Mouse (Mus musculus): ENCODE measurements around the gene Tnik. TPM values are rescaled to one million over a fixed set of nuclear protein-coding genes. Genes with fewer than 3 reads are reported as not detected.

Gene Tnik
- polyA plus RNA-seq, 1 experiment from 2014 or later, result 7.1 TPM

DNA sequence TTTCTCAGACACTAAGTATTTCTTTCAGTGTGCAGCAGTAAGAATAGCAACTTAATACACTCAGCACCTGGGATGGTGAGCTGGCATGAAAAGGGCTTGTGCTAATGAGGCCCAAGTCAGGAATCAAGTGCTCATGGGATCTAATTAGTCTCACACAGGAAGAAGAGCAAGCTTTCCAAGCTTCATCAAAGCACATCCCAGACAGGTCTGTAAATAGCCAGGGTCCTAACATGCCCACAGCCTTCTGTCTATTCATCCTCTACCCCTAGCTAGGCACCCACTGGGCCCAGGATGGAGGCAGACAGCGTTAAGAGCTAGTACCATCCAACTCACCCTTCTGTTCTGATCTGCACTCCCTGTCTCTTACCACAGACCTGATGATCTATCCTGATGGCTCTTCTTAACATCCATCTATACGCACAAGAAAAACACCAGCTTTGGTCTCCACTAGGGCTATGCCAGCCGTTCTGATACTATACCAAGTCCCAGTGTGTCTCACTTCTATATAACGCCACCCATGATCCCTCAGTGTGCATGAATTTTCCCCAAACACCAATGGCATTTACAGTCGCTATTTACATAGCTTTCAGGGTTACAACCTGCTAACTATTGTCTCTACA lies 354.1 kb downstream of the Tnik start:
- no peaks in the 10 kb centered on the region for H3K9me3 ChIP-seq
- H3K4me1 ChIP-seq, result no peaks in the 10 kb centered on the region
- no peaks in the 10 kb centered on the region for H3K27me3 ChIP-seq
- no peak overlapping the region for H3K27ac ChIP-seq
- no peak overlapping the region for H3K9ac ChIP-seq
- no peak overlapping the region for H3K4me3 ChIP-seq
- no peaks in the 10 kb centered on the region for H3K36me3 ChIP-seq
- no peak overlapping the region for H3K4me2 ChIP-seq
- no peak for ATAC-seq (ENCODE audit: insufficient number of reproducible peaks, low FRiP score, low TSS enrichment, low read depth)
- 84% methylated on average over 5 of the region's 5 CpGs for WGBS

DNA sequence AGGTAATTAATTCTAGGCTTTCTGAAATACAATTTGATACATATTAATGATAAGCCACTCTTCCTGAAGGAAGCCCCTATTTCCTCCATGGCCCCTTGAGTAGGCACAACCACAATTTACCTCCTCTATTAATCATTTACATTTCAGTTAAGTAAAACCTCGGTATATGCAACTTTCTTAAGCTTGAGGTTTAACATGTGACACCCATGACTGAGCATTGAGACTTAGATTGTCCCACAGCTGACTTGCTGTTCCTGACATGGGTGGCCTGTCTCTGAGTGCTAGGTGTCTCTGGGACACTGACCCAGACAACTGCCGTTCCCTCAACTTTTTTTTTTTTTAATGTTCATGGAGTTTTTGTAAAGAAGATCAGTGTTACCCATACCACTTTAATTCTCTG lies 358.8 kb downstream of the Tnik start:
- Histone ChIP-seq H3K4me1 (no peaks in the 10 kb centered on the region), H3K4me2 (no peak overlapping the region), H3K9ac (no peak overlapping the region), H3K4me3 (no peak overlapping the region), H3K9me3 (no peaks in the 10 kb centered on the region), H3K36me3 (no peaks in the 10 kb centered on the region), H3K27ac (no peak overlapping the region), H3K27me3 (no peaks in the 10 kb centered on the region)
- whole genome bisulfite sequencing, result 73% methylated on average over 2 of the region's 2 CpGs
- no peak for ATAC-seq (ENCODE audit: insufficient number of reproducible peaks, low FRiP score, low TSS enrichment, low read depth)

DNA sequence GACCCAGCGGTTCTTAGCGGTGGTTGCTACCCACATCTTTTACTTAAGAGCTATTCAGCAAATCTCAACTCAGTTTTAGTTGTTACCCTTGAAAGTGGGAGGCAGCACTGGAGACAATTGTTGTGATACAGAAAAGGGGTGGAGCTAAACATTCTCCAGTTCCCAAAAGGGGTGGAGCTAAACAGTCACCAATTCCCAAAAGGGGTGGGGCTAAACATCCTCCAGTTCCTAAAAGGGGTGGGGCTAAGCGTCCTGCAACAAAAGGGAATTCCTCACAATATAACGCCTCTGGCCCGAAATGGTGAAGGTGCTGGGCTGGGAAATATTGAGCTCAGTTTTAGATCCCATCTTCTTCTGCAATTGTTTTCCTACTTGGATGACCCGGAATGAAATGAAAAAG lies 363.8 kb downstream of the Tnik start:
- H3K36me3 ChIP-seq, result no peaks in the 10 kb centered on the region

DNA sequence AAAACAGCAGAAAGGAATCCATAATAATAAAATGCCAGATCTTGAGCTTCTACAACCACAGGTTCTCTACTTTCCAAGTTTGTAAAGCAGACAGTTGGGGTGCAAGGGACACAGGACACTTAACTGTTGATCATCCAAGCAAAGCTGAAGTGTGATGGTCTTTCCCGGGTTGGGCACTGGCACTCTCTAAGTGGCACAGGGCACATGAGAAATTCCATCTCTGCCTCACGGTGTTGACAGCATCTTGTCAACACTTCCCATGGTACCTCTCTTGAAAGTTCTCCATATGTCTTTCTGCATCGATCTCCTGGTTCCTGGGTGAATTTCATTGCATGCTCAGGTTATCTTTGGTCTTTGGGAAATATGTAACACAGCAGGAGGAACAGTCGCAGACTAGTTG lies 373.8 kb downstream of the Tnik start:
- H3K27me3 ChIP-seq, result no peaks in the 10 kb centered on the region
- H3K9ac ChIP-seq, result no peak overlapping the region
- H3K4me3 ChIP-seq, result no peak overlapping the region
- H3K27ac ChIP-seq, result no peak overlapping the region
- H3K36me3 ChIP-seq, result no peaks in the 10 kb centered on the region
- 84% methylated on average over 4 of the region's 4 CpGs for WGBS
- no peaks in the 10 kb centered on the region for H3K4me1 ChIP-seq
- no peaks in the 10 kb centered on the region for H3K9me3 ChIP-seq
- no peak overlapping the region for H3K4me2 ChIP-seq
- no peak for ATAC-seq (ENCODE audit: insufficient number of reproducible peaks, low FRiP score, low TSS enrichment, low read depth)

More for the DNA sequence above, 363.8 kb downstream of the Tnik start:
- Histone ChIP-seq H3K4me1 (no peaks in the 10 kb centered on the region), H3K4me2 (no peak overlapping the region), H3K27me3 (no peaks in the 10 kb centered on the region), H3K9me3 (no peaks in the 10 kb centered on the region), H3K27ac (no peak overlapping the region), H3K9ac (no peak overlapping the region), H3K4me3 (no peak overlapping the region)
- ATAC-seq (ENCODE audit: insufficient number of reproducible peaks, low FRiP score, low TSS enrichment, low read depth), result no peak
- 87% methylated on average over 6 of the region's 6 CpGs for WGBS

DNA sequence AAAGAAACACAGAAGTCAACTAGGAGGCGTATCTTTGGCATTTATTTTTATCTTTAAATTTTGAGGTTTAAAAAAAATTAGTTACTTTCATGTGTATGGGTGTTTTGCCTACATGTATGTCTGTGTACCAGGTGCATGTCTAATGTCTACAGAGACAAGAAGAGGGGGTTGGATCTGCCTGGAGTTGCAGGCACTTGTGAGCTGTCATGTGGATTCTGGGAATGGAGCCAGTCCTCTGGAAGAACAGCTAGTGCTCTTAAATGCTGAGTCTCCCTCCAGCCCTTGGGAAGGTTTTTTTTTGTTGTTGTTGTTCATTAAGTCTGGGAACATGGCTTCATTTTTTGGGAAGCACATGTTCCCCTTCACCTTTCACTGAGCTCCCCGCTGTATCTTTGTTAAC lies 375.9 kb downstream of the Tnik start:
- 70% methylated on average over 2 of the region's 2 CpGs for WGBS
- Histone ChIP-seq H3K9me3 (no peaks in the 10 kb centered on the region), H3K27me3 (no peaks in the 10 kb centered on the region), H3K4me2 (no peak overlapping the region), H3K4me1 (no peaks in the 10 kb centered on the region), H3K36me3 (no peaks in the 10 kb centered on the region), H3K27ac (no peak overlapping the region), H3K4me3 (no peak overlapping the region), H3K9ac (no peak overlapping the region)
- no peak for ATAC-seq (ENCODE audit: insufficient number of reproducible peaks, low FRiP score, low TSS enrichment, low read depth)

DNA sequence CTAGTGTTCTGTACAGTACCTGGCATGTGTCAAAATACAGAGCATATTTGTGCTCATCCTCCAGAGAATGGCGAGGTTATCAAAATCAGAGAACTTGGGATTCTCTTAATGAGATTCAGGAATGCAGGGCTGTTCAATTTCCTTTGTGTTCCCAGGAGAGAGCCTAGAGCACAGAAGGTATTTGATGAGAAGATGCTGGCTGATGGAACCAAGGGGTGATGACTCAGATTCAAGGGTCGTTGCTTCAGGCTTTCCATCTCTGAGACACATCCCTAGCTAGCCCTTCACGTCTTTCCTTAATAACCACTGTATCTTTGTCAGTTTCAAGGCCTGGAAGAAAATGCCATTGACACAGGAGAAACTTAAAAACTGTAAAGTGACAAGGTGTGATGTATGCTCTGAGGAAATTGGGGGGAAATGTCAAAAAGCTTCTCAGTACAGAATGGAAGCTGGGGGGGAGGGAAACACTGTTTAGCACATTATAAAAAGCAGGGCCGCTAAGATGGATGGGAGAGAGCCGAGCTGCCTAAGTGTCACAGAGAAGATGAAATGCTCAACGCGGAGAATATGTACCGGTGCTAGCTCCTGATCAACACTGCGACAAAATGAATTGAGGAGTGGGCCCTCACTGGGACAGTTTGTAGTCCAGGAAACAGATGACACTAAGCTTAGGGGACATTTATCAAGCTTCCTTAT lies 380.4 kb downstream of the Tnik start:
- H3K27ac ChIP-seq, result no peak overlapping the region
- H3K36me3 ChIP-seq, result no peaks in the 10 kb centered on the region
- no peak overlapping the region for H3K4me3 ChIP-seq
- no peak overlapping the region for H3K9ac ChIP-seq
- ATAC-seq (ENCODE audit: insufficient number of reproducible peaks, low FRiP score, low TSS enrichment, low read depth), result no peak
- H3K9me3 ChIP-seq, result no peaks in the 10 kb centered on the region
- WGBS, result 71% methylated on average over 9 of the region's 9 CpGs
- no peaks in the 10 kb centered on the region for H3K4me1 ChIP-seq
- no peak overlapping the region for H3K4me2 ChIP-seq
- H3K27me3 ChIP-seq, result no peaks in the 10 kb centered on the region

DNA sequence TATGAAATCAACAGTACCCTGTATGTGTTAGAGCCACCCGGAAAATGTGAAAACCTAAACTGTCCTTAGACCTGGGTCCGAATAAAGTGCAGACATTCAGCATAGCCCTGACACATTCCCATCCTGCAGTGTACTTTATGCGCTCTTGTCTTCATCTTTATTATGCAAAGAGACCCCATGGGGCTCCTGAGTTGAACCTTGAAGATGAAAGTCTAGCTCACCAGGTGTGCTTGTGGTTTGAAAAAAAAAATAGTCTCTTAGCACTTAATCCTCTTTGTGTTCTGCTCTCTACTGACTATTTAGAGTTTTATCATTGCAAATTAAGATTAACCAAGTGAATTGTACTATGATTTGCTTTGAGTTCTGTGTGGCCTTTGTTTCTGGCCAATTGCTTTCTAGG lies 389.6 kb downstream of the Tnik start:
- H3K36me3 ChIP-seq, result no peaks in the 10 kb centered on the region
- 71% methylated on average over 3 of the region's 3 CpGs for WGBS
- ATAC-seq (ENCODE audit: insufficient number of reproducible peaks, low FRiP score, low TSS enrichment, low read depth), result no peak
- H3K27ac ChIP-seq, result no peak overlapping the region
- H3K4me1 ChIP-seq, result no peaks in the 10 kb centered on the region
- H3K9ac ChIP-seq, result no peak overlapping the region
- no peaks in the 10 kb centered on the region for H3K27me3 ChIP-seq
- no peak overlapping the region for H3K4me2 ChIP-seq
- no peak overlapping the region for H3K4me3 ChIP-seq
- H3K9me3 ChIP-seq, result no peaks in the 10 kb centered on the region

DNA sequence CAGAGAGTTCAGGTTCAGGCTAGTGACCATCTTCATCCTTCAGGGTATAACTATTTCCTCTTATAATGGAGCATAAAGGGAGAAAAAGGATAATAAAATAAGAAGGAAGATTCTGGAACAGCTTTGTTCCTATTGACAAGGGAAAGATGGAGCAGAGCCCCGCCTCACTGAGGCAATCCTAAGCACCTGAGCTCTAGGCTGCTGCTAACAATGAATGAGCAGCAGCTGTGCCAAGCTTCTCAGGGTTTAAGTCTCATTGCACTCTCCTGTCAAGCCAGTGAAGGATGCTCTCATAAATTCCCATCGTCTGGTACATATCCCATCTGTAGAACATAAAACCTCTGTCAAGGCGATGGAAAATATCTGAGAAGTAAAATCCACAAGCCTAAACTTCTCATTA lies 390.0 kb downstream of the Tnik start:
- H3K27ac ChIP-seq, result no peak overlapping the region
- H3K4me2 ChIP-seq, result no peak overlapping the region
- no peaks in the 10 kb centered on the region for H3K4me1 ChIP-seq
- no peak overlapping the region for H3K4me3 ChIP-seq
- no peak for ATAC-seq (ENCODE audit: insufficient number of reproducible peaks, low FRiP score, low TSS enrichment, low read depth)
- WGBS, result 61% methylated on average over 3 of the region's 3 CpGs
- no peak overlapping the region for H3K9ac ChIP-seq
- H3K36me3 ChIP-seq, result no peaks in the 10 kb centered on the region
- H3K9me3 ChIP-seq, result no peaks in the 10 kb centered on the region
- H3K27me3 ChIP-seq, result no peaks in the 10 kb centered on the region

DNA sequence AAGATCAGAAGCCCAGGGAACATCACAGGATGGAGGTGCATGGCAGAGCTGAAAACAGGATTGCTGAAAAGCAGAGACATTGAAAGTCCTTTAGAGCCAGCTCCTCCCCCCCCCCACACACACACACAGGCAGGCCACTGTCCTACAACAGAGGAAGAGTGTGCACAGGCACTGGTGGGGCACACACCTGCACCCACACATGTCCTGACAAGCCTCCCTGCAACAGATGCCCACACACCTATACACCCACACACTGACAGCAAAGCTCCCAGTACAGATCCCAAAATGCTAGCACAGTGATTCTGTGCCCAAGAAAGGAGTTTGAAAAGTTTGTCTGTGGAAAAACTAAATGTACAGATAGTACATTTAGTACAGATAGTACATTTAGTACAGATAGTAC lies 391.7 kb downstream of the Tnik start:
- H3K9me3 ChIP-seq, result no peaks in the 10 kb centered on the region
- no peak overlapping the region for H3K9ac ChIP-seq
- no peak overlapping the region for H3K4me3 ChIP-seq
- no peaks in the 10 kb centered on the region for H3K4me1 ChIP-seq
- H3K4me2 ChIP-seq, result no peak overlapping the region
- no peak for ATAC-seq (ENCODE audit: insufficient number of reproducible peaks, low FRiP score, low TSS enrichment, low read depth)
- no peaks in the 10 kb centered on the region for H3K27me3 ChIP-seq
- H3K36me3 ChIP-seq, result no peaks in the 10 kb centered on the region
- H3K27ac ChIP-seq, result no peak overlapping the region

DNA sequence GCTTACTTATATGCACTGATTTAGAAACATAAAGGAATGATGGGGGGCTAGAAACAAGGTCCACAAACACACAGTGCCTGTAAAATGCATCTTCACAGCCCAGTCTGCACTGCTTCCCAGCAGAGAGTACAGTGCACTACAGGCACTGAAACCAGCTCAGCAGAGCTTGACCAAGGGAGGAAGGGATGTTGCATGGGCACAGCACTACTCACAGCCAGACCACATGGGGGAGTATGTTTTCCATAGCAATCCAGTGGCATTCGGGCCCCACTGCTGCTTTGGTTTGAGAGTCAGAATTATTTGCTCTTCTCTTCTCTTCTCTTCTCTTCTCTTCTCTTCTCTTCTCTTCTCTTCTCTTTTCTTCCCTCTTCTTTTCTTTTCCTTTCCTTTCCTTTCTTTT lies 395.3 kb downstream of the Tnik start:
- Histone ChIP-seq H3K9me3 (no peaks in the 10 kb centered on the region), H3K4me2 (no peak overlapping the region), H3K27me3 (no peaks in the 10 kb centered on the region), H3K4me1 (no peaks in the 10 kb centered on the region), H3K36me3 (no peaks in the 10 kb centered on the region), H3K27ac (no peak overlapping the region), H3K9ac (no peak overlapping the region), H3K4me3 (no peak overlapping the region)
- no peak for ATAC-seq (ENCODE audit: insufficient number of reproducible peaks, low FRiP score, low TSS enrichment, low read depth)
- 60% methylated on average over 1 of the region's 1 CpGs for WGBS

DNA sequence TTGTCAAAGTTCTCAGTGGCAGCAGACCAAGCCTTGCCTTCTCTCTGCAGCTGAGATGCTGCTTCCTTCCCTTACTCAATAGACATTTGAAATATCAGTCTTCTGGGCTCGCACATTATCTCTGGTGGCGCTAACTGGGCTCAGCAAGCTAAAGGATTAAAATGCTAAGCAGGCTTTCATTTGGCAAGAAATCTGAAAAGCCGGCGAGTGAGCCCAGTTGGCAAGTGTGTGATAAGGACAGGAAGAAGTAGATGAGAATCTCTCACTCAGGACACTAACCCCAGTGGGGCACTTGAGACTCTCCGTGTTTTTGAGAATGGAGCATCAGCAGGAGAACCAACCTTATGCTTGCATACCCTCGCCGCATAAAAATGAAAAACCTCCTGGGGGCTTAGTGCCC lies 417.8 kb downstream of the Tnik start:
- Histone ChIP-seq H3K27me3 (no peaks in the 10 kb centered on the region), H3K27ac (no peak overlapping the region), H3K36me3 (no peaks in the 10 kb centered on the region), H3K4me1 (no peaks in the 10 kb centered on the region), H3K9me3 (no peaks in the 10 kb centered on the region), H3K4me2 (no peak overlapping the region), H3K9ac (no peak overlapping the region), H3K4me3 (no peak overlapping the region)
- 85% methylated on average over 7 of the region's 7 CpGs for WGBS
- no peak for ATAC-seq (ENCODE audit: insufficient number of reproducible peaks, low FRiP score, low TSS enrichment, low read depth)

DNA sequence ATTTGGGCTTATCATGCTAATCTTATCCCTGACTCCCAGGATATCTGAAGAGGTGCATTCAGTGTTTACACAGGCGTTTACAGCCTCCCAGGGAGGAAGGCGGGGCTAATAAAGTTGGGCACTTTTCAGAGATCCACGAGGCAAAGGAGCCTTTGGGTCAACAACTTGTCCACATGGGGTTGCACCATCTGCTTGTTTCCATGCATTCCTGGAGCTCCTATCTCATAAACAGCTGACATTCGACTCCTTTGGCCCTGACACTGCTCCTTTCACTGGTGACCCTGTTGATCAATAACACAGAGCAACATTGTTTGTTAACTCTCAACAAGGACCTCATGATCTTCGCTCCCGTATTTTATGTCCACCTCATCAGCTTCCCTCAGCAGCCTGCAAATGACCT lies 418.9 kb downstream of the Tnik start:
- Histone ChIP-seq H3K4me2 (no peak overlapping the region), H3K36me3 (no peaks in the 10 kb centered on the region), H3K27me3 (no peaks in the 10 kb centered on the region), H3K9ac (no peak overlapping the region), H3K4me1 (no peaks in the 10 kb centered on the region), H3K4me3 (no peak overlapping the region), H3K9me3 (no peaks in the 10 kb centered on the region), H3K27ac (no peak overlapping the region)
- ATAC-seq (ENCODE audit: insufficient number of reproducible peaks, low FRiP score, low TSS enrichment, low read depth), result no peak
- WGBS, result 37% methylated on average over 6 of the region's 6 CpGs

DNA sequence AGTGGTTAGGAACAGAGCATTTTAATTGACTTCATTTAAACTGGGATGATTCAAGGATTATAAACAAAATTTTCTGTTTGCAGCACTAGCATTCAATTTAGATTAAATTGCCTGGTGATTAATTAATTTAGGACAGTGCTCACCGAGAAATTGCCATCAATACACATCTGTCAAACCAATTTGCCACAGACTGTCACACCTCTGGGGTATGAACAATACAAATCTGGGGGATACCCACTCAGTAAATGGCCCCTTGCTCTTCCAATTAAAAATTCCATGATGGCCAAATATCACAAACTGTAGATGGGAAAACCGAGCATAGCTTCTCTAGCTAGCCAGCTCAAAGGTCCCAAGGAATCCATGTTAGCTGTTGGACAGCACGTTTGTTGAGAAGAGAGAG lies 419.4 kb downstream of the Tnik start:
- Histone ChIP-seq H3K9ac (no peak overlapping the region), H3K4me3 (no peak overlapping the region), H3K36me3 (no peaks in the 10 kb centered on the region), H3K4me2 (no peak overlapping the region), H3K27me3 (no peaks in the 10 kb centered on the region), H3K9me3 (no peaks in the 10 kb centered on the region), H3K4me1 (no peaks in the 10 kb centered on the region), H3K27ac (no peak overlapping the region)
- WGBS, result 70% methylated on average over 3 of the region's 3 CpGs
- no peak for ATAC-seq (ENCODE audit: insufficient number of reproducible peaks, low FRiP score, low TSS enrichment, low read depth)

All from limb, embryonic 15.5 days (tissue).